ENCODE assay signal across 8 mouse cellular contexts in genomic region chr11:54984085-54984484, GRCm38 (mm10). TPM values are rescaled to one million over a fixed set of nuclear protein-coding genes. Genes with fewer than 3 reads are reported as not detected.
A peak's percentile ranks its signal among the peaks of the same experiment; 100 is the strongest.
DNase-seq lines count a peak whose midpoint lies in the region; ATAC-seq and TF ChIP-seq lines count a peak whose summit lies in the region.

No protein-coding gene starts in this region.

- POLR2A ChIA-PET in Patski (lab: Charles Lee) = interaction anchor here (0.6 to 1.1 kb wide), 2 partner anchors 105 to 158 kb away, joined by 3 to 4 read pairs; no protein-coding TSS in a partner anchor

- ATAC-seq in forebrain, embryonic 11.5 days (replicated peaks; ENCODE audit: low FRiP score) = no peak
- ATAC-seq in forebrain, embryonic 12.5 days (ENCODE audit: low FRiP score) = no peak
- no peak for ATAC-seq in Patski
- no peak; the same call in 1 of the 2 replicates for ATAC-seq in lung, embryonic 14.5 days (ENCODE audit: insufficient read depth)

- no peak overlapping the region for H3K4me3 ChIP-seq in forebrain, embryonic 11.5 days (ENCODE audit: low read depth, low read length)
- H3K4me3 ChIP-seq in forebrain, embryonic 12.5 days (replicated peaks) = no peak overlapping the region
- H3K4me3 ChIP-seq in lung, embryonic 14.5 days (ENCODE audit: low read depth, low read length) = no peak overlapping the region

- CTCF ChIA-PET in Patski (lab: Charles Lee) = interaction anchor here (0.9 to 7.9 kb wide), 28 partner anchors 9 to 280 kb away, joined by 3 to 91 read pairs (median 4); no protein-coding TSS in a partner anchor

- DNase-seq in forebrain, embryonic 11.5 days (ENCODE audit: low spot score) = peak; percentile 86
- peak; percentile 28 for DNase-seq in Patski (ENCODE audit: low read depth, low spot score)
- peak; percentile 88 to 95 for DNase-seq in cerebellum, postnatal 10 days
- peak; percentile 60 for DNase-seq in gastrocnemius, postnatal 14 days
- peak; percentile 82 for DNase-seq in layer of hippocampus, adult 11-12 months (ENCODE audit: low spot score)
- peak; percentile 96 for DNase-seq in lung, embryonic 14.5 days
- peak; percentile 65 for DNase-seq in skeletal muscle tissue, adult 2 months (ENCODE audit: low read depth, low spot score)

- no peak overlapping the region for H3K9ac ChIP-seq in forebrain, embryonic 11.5 days (ENCODE audit: low read length)
- no peak overlapping the region for H3K9ac ChIP-seq in forebrain, embryonic 12.5 days
- no peak overlapping the region for H3K9ac ChIP-seq in lung, embryonic 14.5 days

- H3K9me3 ChIP-seq in forebrain, embryonic 11.5 days (ENCODE audit: control insufficient read depth, low read length) = no peaks in the 10 kb centered on the region
- no peaks in the 10 kb centered on the region for H3K9me3 ChIP-seq in forebrain, embryonic 12.5 days
- H3K9me3 ChIP-seq in lung, embryonic 14.5 days (ENCODE audit: low read depth, low read length) = no peaks in the 10 kb centered on the region

- intact Hi-C loops in gastrocnemius, postnatal 14 days (cut with DNase I; ENCODE audit: low total_unique reads) = no loop called here

- peak; percentile 55 for TF ChIP-seq CTCF in Patski (IDR thresholded peaks at IDR 0.05)
- TF ChIP-seq CTCF in lung, embryonic 14.5 days (IDR thresholded peaks at IDR 0.05; ENCODE audit: low read depth) = peak; percentile 91

- WGBS in forebrain, embryonic 11.5 days = 2% methylated on average over 6 of the region's 6 CpGs
- WGBS in forebrain, embryonic 12.5 days = 1% methylated on average over 6 of the region's 6 CpGs
- 3% methylated on average over 6 of the region's 6 CpGs for WGBS in lung, embryonic 14.5 days

- no peaks in the 10 kb centered on the region for H3K4me1 ChIP-seq in forebrain, embryonic 11.5 days (replicated peaks; ENCODE audit: control insufficient read depth, insufficient read depth, low read length)
- H3K4me1 ChIP-seq in forebrain, embryonic 12.5 days = no peaks in the 10 kb centered on the region
- H3K4me1 ChIP-seq in lung, embryonic 14.5 days (ENCODE audit: insufficient read depth) = no peaks in the 10 kb centered on the region

- in situ Hi-C loops in Patski (cut with MboI; ENCODE audit: low pct_unique_long_range_greater_than_20kb) = loop anchor here (5.0 kb wide), 1 partner anchor 52 kb away; no protein-coding TSS in a partner anchor

- no peak overlapping the region for H3K27ac ChIP-seq in forebrain, embryonic 11.5 days (ENCODE audit: low read depth, low read length)
- no peak overlapping the region for H3K27ac ChIP-seq in forebrain, embryonic 12.5 days
- no peak overlapping the region for H3K27ac ChIP-seq in lung, embryonic 14.5 days (ENCODE audit: low read depth)

- H3K4me2 ChIP-seq in forebrain, embryonic 11.5 days (ENCODE audit: low read depth, low read length, severe bottlenecking) = no peak overlapping the region
- H3K4me2 ChIP-seq in forebrain, embryonic 12.5 days = no peak overlapping the region
- H3K4me2 ChIP-seq in lung, embryonic 14.5 days = no peak overlapping the region

- H3K36me3 ChIP-seq in forebrain, embryonic 11.5 days (ENCODE audit: control insufficient read depth, insufficient read depth, low read length) = no peaks in the 10 kb centered on the region
- H3K36me3 ChIP-seq in forebrain, embryonic 12.5 days (replicated peaks) = no peaks in the 10 kb centered on the region; the same call in 1 of the 2 replicates
- peaks cover 93% of the 10 kb centered on the region for H3K36me3 ChIP-seq in lung, embryonic 14.5 days (ENCODE audit: insufficient read depth)

- H3K27me3 ChIP-seq in forebrain, embryonic 11.5 days (ENCODE audit: control insufficient read depth, insufficient read depth, low read length) = no peaks in the 10 kb centered on the region
- no peaks in the 10 kb centered on the region for H3K27me3 ChIP-seq in forebrain, embryonic 12.5 days
- no peaks in the 10 kb centered on the region for H3K27me3 ChIP-seq in Patski
- H3K27me3 ChIP-seq in lung, embryonic 14.5 days (ENCODE audit: insufficient read depth, low read length) = no peaks in the 10 kb centered on the region

RNA-seq across cellular contexts. Expression of gene Tnip1, which starts 21.4 kb away (rescaled TPM):
- 9.4 and 10.3 TPM in 2 replicates for polyA plus RNA-seq in forebrain, embryonic 11.5 days (2014; fragmentation: Nextera tagmentation; extraction: Ambion mirVana)
- 9.8 and 12.1 TPM in 2 replicates for polyA plus RNA-seq in forebrain, embryonic 12.5 days (2016; fragmentation: Nextera tagmentation; extraction: Ambion mirVana)
- 53.2 TPM for polyA plus RNA-seq in Patski (2021)
- 10 to 100 TPM; 28.8 to 31.1 TPM for total RNA-seq in gastrocnemius, postnatal 14 days (2021)
- 13.2 and 14.3 TPM in 2 replicates for polyA plus RNA-seq in lung, embryonic 14.5 days (2014; fragmentation: Nextera tagmentation; extraction: Ambion mirVana)

RNA-seq across cellular contexts. Expression of gene Anxa6, which starts 49.2 kb away (rescaled TPM):
- polyA plus RNA-seq in forebrain, embryonic 11.5 days (2014; fragmentation: Nextera tagmentation; extraction: Ambion mirVana) = 59.6 and 66.7 TPM in 2 replicates
- polyA plus RNA-seq in forebrain, embryonic 12.5 days (2016; fragmentation: Nextera tagmentation; extraction: Ambion mirVana) = 46.6 and 59.1 TPM in 2 replicates
- 333 TPM for polyA plus RNA-seq in Patski (2021)
- 100 to 1,000 TPM; 222 to 236 TPM for total RNA-seq in gastrocnemius, postnatal 14 days (2021)
- 406 and 411 TPM in 2 replicates for polyA plus RNA-seq in lung, embryonic 14.5 days (2014; fragmentation: Nextera tagmentation; extraction: Ambion mirVana)

Comparison
In these comparisons a context has a peak if more than half of its experiments do, and no peak if none do; other contexts are left out.
1. DNase-seq: peak in every context shown above with its lines; median percentile 96 in lung, embryonic 14.5 days; 92 in cerebellum, postnatal 10 days; 86 in forebrain, embryonic 11.5 days; 82 in layer of hippocampus, adult 11-12 months; 65 in skeletal muscle tissue, adult 2 months; 60 in gastrocnemius, postnatal 14 days; 28 in Patski.